Mouse (Mus musculus) regulatory T cell (primary cell): ENCODE results near the gene Irf2.

Experiments
- in situ Hi-C: fragments of 300-600 bp; cut with MboI, MseI; formaldehyde crosslinking; loops from one replicate; pipeline ENCODE4 v1.15.1; 2025; ENCODE audit warnings: high pct_unique_total_duplicates

Gene Irf2

DNA sequence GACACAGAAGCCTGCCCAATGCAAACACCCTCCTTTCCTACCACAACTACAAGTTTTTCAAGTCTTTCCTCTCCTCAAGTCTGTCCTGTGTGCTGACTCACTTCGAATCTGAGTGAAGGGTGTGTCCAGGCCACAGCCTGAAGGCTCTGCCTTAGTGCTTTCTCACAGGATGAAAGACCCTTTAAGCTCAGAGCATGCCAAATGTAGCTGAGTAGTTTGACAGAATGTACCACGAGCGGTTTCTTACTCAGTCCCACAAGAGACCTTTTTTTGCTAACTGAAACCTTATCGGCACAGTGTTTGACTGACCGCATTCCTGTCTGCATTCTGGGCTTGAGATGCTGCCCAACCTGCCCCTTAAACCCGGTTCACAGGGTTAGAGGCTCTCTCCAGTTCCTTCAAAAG lies 130.0 kb downstream of the Irf2 start:
- in situ Hi-C loops, result no loop called here

DNA sequence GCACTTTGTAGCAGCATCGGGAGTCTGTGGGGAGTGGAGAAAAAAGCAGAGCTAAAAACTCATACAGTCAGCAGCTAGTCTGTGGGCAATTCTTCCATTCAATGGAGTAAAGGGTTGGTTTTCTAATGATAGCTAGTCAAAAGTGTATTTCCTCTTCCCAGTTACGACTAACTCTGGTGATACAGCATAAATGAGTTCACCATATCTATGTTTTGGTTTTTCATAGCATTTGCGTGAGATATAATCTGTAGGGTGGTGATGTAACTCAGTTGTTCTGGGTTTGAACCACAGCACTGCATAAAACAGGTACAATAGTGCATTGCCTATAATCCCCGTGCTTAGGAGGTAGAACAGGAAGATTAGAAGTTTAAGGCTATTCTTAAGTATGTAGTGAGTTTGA lies 131.6 kb downstream of the Irf2 start:
- in situ Hi-C loops, result no loop called here

GRCm38 (mm10) chr8:46875615-46876293 lies 136.2 kb downstream of the Irf2 start:
- in situ Hi-C loops, result no loop called here

DNA sequence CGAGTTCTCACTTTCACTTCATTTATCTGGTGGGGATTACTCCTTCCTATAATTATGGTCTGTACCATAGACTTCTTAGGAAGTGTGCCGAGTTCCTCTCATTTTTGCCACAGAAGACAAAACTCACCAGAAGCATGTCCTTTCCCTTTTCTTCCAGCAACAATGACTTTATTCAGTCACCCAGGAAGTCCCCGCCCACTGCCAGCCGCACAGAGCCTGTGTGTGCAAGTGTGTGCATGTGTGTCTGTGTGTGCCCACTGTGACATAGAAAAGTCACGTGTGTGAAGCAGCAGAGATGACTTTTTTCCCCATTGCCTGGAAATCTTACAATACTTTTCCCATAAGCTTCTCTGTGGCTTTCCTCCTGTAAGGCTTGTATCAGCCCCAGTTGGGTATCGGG lies 141.8 kb downstream of the Irf2 start:
- in situ Hi-C loops, result loop anchor here (5.0 kb wide), 1 partner anchor 381 kb away; no protein-coding TSS in a partner anchor

- in situ Hi-C loops, result loop anchor here (5.0 kb wide), 1 partner anchor 380 kb away; no protein-coding TSS in a partner anchor
These were observed 142.4 kb downstream of the Irf2 start for GRCm38 (mm10) chr8:46881755-46882419.

DNA sequence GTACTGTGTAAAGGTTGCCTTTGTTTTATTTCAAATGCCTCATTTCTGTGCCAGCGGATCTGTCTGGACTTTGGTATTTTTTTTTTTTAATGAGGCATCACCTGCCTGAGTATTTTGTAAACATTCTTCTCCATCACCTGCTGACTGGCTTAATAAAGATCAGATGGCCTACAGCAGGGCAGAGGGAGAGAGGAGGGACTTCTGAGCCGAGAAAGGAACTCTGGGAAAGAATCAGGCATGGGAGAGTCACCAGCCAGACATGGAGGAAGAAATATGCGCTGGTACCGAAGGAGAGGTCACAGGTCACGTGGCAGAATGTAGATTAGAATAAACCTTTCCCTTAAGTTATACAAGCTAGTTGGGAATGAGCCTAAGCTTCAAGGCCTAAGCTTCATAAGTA lies 143.2 kb downstream of the Irf2 start:
- in situ Hi-C loops, result loop anchor here (5.0 kb wide), 1 partner anchor 380 kb away; no protein-coding TSS in a partner anchor

- in situ Hi-C loops, result loop anchor here (5.0 kb wide), 1 partner anchor 379 kb away; no protein-coding TSS in a partner anchor
These were observed 143.9 kb downstream of the Irf2 start for GRCm38 (mm10) chr8:46883232-46884000.

DNA sequence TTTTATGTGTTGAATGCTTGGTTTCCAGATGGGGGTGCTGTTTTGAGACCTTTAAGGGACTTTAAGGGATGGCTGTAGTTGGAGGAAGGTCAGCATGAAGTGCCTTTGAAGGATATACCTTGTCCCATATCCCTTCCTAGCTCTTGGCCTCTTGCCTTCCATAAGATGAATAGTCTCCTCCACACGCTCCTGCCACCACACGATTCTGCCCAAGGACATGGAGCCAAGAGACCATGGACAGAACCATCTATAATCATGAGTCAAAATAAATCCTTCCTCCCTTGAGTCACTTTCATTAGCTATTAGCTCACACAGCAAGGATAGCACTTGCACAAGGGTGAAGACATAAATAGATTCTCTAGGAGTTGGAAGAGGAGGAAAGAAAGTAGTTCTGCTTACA lies 146.3 kb downstream of the Irf2 start:
- in situ Hi-C loops, result no loop called here

- in situ Hi-C loops, result no loop called here
These were observed 146.7 kb downstream of the Irf2 start for GRCm38 (mm10) chr8:46886216-46886615.

GRCm38 (mm10) chr8:46887396-46887795 lies 147.9 kb downstream of the Irf2 start:
- in situ Hi-C loops, result no loop called here

DNA sequence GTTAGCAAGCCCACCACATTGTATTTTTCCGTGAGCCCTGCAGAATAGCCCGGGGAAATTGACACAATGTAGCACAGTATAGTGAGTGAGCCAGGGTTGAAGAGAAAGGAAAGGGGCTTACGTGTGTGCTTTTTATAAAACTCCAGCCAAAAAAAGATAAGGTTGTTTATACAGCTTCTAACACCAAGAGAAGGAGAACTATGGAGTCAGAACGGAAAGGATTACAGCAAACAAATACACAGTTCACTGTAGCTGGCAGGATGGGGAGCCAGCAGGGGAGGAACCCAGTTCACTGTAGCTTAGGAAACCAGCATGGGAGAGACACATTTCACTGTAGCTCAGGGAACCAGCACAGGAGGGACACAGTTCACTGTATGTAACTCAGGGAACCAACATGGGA lies 149.0 kb downstream of the Irf2 start:
- in situ Hi-C loops, result no loop called here

- in situ Hi-C loops, result no loop called here
These were observed 150.7 kb downstream of the Irf2 start for GRCm38 (mm10) chr8:46890241-46890640.

DNA sequence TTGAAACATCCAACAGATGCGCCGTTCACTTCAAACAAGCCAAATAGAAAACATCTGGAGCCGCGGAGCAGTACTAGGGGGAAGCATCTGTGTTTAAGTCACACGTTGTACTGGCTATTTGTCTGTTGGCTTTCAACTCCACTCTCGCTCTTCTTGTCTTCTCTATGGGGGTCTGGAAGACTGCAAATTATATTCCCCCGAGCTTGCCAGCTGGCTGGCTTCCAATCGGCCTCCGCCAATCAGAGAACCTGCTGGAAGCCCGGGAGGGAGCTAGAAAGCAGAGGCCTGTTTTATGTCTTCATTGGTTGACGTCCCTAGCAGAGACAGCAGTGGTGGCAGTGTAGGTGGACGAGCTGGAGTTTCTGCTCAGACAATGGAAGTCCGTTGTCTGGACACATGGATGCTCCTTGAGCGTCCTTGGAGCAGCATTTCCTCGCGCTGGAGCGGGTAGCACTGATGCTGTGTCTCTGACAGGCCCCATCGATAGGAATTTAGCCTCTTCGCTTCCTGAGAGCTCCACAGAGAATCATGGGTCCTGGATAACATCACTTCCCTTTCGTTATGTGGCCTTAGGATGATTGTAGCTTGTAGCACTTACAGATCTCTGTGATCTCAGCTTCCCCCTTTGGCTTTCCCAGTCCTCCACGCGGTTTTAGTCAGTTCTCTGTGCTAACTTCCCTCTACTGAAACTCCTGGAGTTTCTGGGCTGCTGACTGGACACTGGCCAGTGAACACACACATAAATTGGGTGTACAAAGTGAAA lies 153.2 kb downstream of the Irf2 start:
- in situ Hi-C loops, result no loop called here

DNA sequence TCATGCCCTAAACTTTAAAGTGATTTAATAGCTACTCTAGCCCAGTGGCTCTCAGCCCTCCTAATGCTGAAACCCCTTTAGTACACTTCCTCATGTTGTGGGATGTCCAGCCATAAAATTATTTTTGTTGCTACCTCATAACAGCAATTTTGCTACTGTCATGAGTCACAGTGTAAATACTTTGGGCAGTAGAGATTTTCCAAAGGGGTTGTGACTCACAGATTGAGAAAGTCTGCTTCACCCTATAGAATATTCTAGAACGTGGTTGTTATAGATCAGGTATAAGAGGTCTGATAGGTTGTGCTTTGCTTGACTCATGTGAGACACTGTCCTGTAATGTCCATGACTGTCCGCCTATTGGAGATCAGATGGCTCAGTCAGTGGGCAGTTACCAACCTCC lies 154.9 kb downstream of the Irf2 start:
- in situ Hi-C loops, result no loop called here

GRCm38 (mm10) chr8:46896005-46896404 lies 156.5 kb downstream of the Irf2 start:
- in situ Hi-C loops, result no loop called here

- in situ Hi-C loops, result no loop called here
These were observed 157.2 kb downstream of the Irf2 start for GRCm38 (mm10) chr8:46896704-46897103.
